Mouse (Mus musculus) stomach, postnatal 0 days (tissue): ENCODE data around the gene Gpatch2. TPM values are rescaled to one million over a fixed set of nuclear protein-coding genes. Genes with fewer than 3 reads are reported as not detected.

ENCODE experiments used
- ATAC-seq: fragments of 200-750 bp; cut with Nextera tagmentation; 2 replicates; pipeline ENCODE4 v1.8.0; 2017; ENCODE audit not compliant: low FRiP score, low TSS enrichment
- DNase-seq: peaks from one replicate; pipeline ENCODE4 v3.0.0-alpha.2; 2016; ENCODE audit warnings: low spot score
- H3K27ac ChIP-seq: fragments of 300-500 bp; sonication (generic); replicated peaks from 2 replicates; pipeline ENCODE4 v1.5.1; 2014; ENCODE audit warnings: mild to moderate bottlenecking, control low read depth
- H3K27me3 ChIP-seq: fragments of 300-500 bp; sonication (generic); 2 replicates; pipeline ENCODE4 v1.6.1; 2014; ENCODE audit warnings: low read length; ENCODE audit not compliant: control insufficient read depth, insufficient read depth
- H3K36me3 ChIP-seq: fragments of 300-500 bp; sonication (generic); 2 replicates; pipeline ENCODE4 v1.6.1; 2014; ENCODE audit warnings: low read length, mixed read lengths; ENCODE audit not compliant: control insufficient read depth, insufficient read depth
- H3K4me1 ChIP-seq: fragments of 300-500 bp; sonication (generic); replicated peaks from 2 replicates; pipeline ENCODE4 v1.6.1; 2014; ENCODE audit warnings: antibody characterized with exemption; ENCODE audit not compliant: control insufficient read depth, insufficient read depth
- H3K4me2 ChIP-seq: fragments of 300-500 bp; sonication (generic); replicated peaks from 2 replicates; pipeline ENCODE4 v1.6.1; 2014; ENCODE audit warnings: low read depth, mild to moderate bottlenecking, control low read depth, moderate library complexity
- H3K4me3 ChIP-seq: fragments of 300-500 bp; sonication (generic); 2 replicates; pipeline ENCODE4 v1.5.1; 2014; ENCODE audit warnings: low read depth, low read length, control low read depth
- H3K9ac ChIP-seq: fragments of 300-500 bp; sonication (generic); 2 replicates; pipeline ENCODE4 v1.6.1; 2014; ENCODE audit warnings: mild to moderate bottlenecking, low read length, control low read depth, mixed read lengths
- H3K9me3 ChIP-seq: fragments of 300-500 bp; sonication (generic); 2 replicates; pipeline ENCODE4 v1.6.1; 2016; ENCODE audit warnings: low read length; ENCODE audit not compliant: control insufficient read depth
- CTCF ChIP-seq: IDR thresholded peaks from 2 replicates; pipeline ENCODE4 v1.5.1; 2016; ENCODE audit warnings: antibody characterized with exemption, low read depth, mild to moderate bottlenecking, moderate library complexity
- EP300 ChIP-seq: optimal IDR thresholded peaks from 2 replicates; pipeline ENCODE3; 2016; ENCODE audit warnings: antibody characterized with exemption
- WGBS: fragments of 180-500 bp; shearing (Covaris S2); extraction: QIAGEN DNeasy Blood & Tissue Kit; methylation state at CpG from one replicate; pipeline ENCODE4 v1.1.7; 2014; 5-methylcytosine and 5-hydroxymethylcytosine counted together
- polyA plus RNA-seq: library from polyadenylated mRNA; unstranded; fragments of >200 nt; fragmentation: Nextera tagmentation; extraction: Ambion mirVana; gene quantifications from 2 replicates; pipeline ENCODE4 v1.2.1, GENCODE M21; 2015

Gpatch2 gene
- polyA plus RNA-seq, 1 experiment from 2014 or later, result 9.2 TPM

GRCm38 (mm10) chr1:187377865-187378524, 162.7 kb downstream of the Gpatch2 start:
- ATAC-seq, result no peak
- DNase-seq, result no peak
- Histone ChIP-seq H3K9me3 (no peaks in the 10 kb centered on the region), H3K4me2 (no peak overlapping the region), H3K27me3 (no peaks in the 10 kb centered on the region), H3K36me3 (no peaks in the 10 kb centered on the region), H3K4me1 (no peaks in the 10 kb centered on the region), H3K27ac (no peak overlapping the region), H3K4me3 (no peak overlapping the region), H3K9ac (no peak overlapping the region)
- WGBS, result 76% methylated on average over 14 of the region's 14 CpGs
- no peak for TF ChIP-seq CTCF
- no peak for TF ChIP-seq EP300

- H3K36me3 ChIP-seq, result no peaks in the 10 kb centered on the region
- H3K9ac ChIP-seq, result no peak overlapping the region
- no peak for DNase-seq
- WGBS, result 62% methylated on average over 4 of the region's 4 CpGs
- no peaks in the 10 kb centered on the region for H3K27me3 ChIP-seq
- no peaks in the 10 kb centered on the region for H3K4me1 ChIP-seq
- no peaks in the 10 kb centered on the region for H3K9me3 ChIP-seq
- no peak for ATAC-seq
- H3K27ac ChIP-seq, result no peak overlapping the region
- H3K4me3 ChIP-seq, result no peak overlapping the region
- no peak overlapping the region for H3K4me2 ChIP-seq
- TF ChIP-seq EP300, result no peak
- no peak for TF ChIP-seq CTCF
Measured at GRCm38 (mm10) chr1:187389476-187389875, 174.2 kb downstream of the Gpatch2 start.

GRCm38 (mm10) chr1:187400834-187401233, 185.5 kb downstream of the Gpatch2 start:
- no peaks in the 10 kb centered on the region for H3K9me3 ChIP-seq
- no peak overlapping the region for H3K9ac ChIP-seq
- no peak overlapping the region for H3K4me3 ChIP-seq
- H3K27me3 ChIP-seq, result no peaks in the 10 kb centered on the region
- no peak overlapping the region for H3K27ac ChIP-seq
- DNase-seq, result no peak
- no peak for TF ChIP-seq EP300
- no peak for TF ChIP-seq CTCF
- ATAC-seq, result no peak
- H3K36me3 ChIP-seq, result no peaks in the 10 kb centered on the region
- H3K4me1 ChIP-seq, result no peaks in the 10 kb centered on the region
- H3K4me2 ChIP-seq, result no peak overlapping the region
- WGBS, result 77% methylated on average over 9 of the region's 9 CpGs

Other genes with a start within 250 kb of the Gpatch2 start
- gene D1Pas1, start 248.1 kb upstream of the Gpatch2 start, polyA plus RNA-seq, result not detected in 2 replicates
- 0.22 and 0.25 TPM in 2 replicates for gene Spata17, start within 50 bp of the Gpatch2 start, polyA plus RNA-seq